Mouse (Mus musculus): ENCODE results near the gene Sstr5. TPM values are rescaled to one million over a fixed set of nuclear protein-coding genes. Genes with fewer than 3 reads are reported as not detected.
A peak's percentile ranks its signal among the peaks of the same experiment; 100 is the strongest.

The Sstr5 gene
- polyA plus RNA-seq, 1 experiment, result not detected

- no peaks in the 10 kb centered on the region for H3K36me3 ChIP-seq (replicated peaks; ENCODE audit: low read length)
Observed at GRCm38 (mm10) chr17:25514055-25514454, 17.0 kb upstream of the Sstr5 start.

GRCm38 (mm10) chr17:25511876-25512275, 14.8 kb upstream of the Sstr5 start:
- Histone ChIP-seq H3K9me3 (peaks cover 18% of the 10 kb centered on the region), H3K4me3 (replicated peaks) (no peak overlapping the region), H3K27me3 (replicated peaks) (peaks cover 83% of the 10 kb centered on the region), H3K4me1 (peaks cover 16% of the 10 kb centered on the region), H3K36me3 (replicated peaks; ENCODE audit: low read length) (no peaks in the 10 kb centered on the region)
- TF ChIP-seq GATA1 (IDR thresholded peaks at IDR 0.05; ENCODE audit: borderline replicate concordance, low read length) (no peak), FLI1 (IDR thresholded peaks at IDR 0.05; ENCODE audit: low read length) (no peak)

More at GRCm38 (mm10) chr17:25514055-25514454, 17.0 kb upstream of the Sstr5 start:
- TF ChIP-seq FLI1 (IDR thresholded peaks at IDR 0.05; ENCODE audit: low read length) (no peak), GATA1 (IDR thresholded peaks at IDR 0.05; ENCODE audit: borderline replicate concordance, low read length) (no peak)
- Histone ChIP-seq H3K9me3 (peaks cover 18% of the 10 kb centered on the region), H3K4me1 (peaks cover 16% of the 10 kb centered on the region), H3K27me3 (replicated peaks) (peaks cover 87% of the 10 kb centered on the region), H3K4me3 (replicated peaks) (peak overlapping the region; percentile 11)

GRCm38 (mm10) chr17:25510074-25510830, 13.2 kb upstream of the Sstr5 start:
- peaks cover 18% of the 10 kb centered on the region for H3K9me3 ChIP-seq
- no peak overlapping the region for H3K4me3 ChIP-seq (replicated peaks)
- H3K4me1 ChIP-seq, result peaks cover 10% of the 10 kb centered on the region
- H3K36me3 ChIP-seq (replicated peaks; ENCODE audit: low read length), result no peaks in the 10 kb centered on the region
- no peak for TF ChIP-seq FLI1 (IDR thresholded peaks at IDR 0.05; ENCODE audit: low read length)
- TF ChIP-seq GATA1 (IDR thresholded peaks at IDR 0.05; ENCODE audit: borderline replicate concordance, low read length), result no peak
- peaks cover 83% of the 10 kb centered on the region for H3K27me3 ChIP-seq (replicated peaks)

- Histone ChIP-seq H3K27me3 (replicated peaks) (peaks cover 88% of the 10 kb centered on the region), H3K9me3 (peaks cover 7% of the 10 kb centered on the region), H3K4me1 (peaks cover 6% of the 10 kb centered on the region), H3K4me3 (replicated peaks) (no peak overlapping the region), H3K36me3 (replicated peaks; ENCODE audit: low read length) (no peaks in the 10 kb centered on the region)
- no peak for TF ChIP-seq FLI1 (IDR thresholded peaks at IDR 0.05; ENCODE audit: low read length)
- TF ChIP-seq GATA1 (IDR thresholded peaks at IDR 0.05; ENCODE audit: borderline replicate concordance, low read length), result no peak
Observed at GRCm38 (mm10) chr17:25508860-25509577, 11.9 kb upstream of the Sstr5 start.

- TF ChIP-seq GATA1 (IDR thresholded peaks at IDR 0.05; ENCODE audit: borderline replicate concordance, low read length), result no peak
- TF ChIP-seq FLI1 (IDR thresholded peaks at IDR 0.05; ENCODE audit: low read length), result no peak
- Histone ChIP-seq H3K4me1 (peaks cover 5% of the 10 kb centered on the region), H3K9me3 (no peaks in the 10 kb centered on the region), H3K4me3 (replicated peaks) (no peak overlapping the region), H3K27me3 (replicated peaks) (peaks cover 94% of the 10 kb centered on the region), H3K36me3 (replicated peaks; ENCODE audit: low read length) (no peaks in the 10 kb centered on the region)
Observed at GRCm38 (mm10) chr17:25507799-25508198, 10.7 kb upstream of the Sstr5 start.

- H3K4me1 ChIP-seq, result peaks cover 19% of the 10 kb centered on the region
- no peak overlapping the region for H3K4me3 ChIP-seq (replicated peaks)
- no peaks in the 10 kb centered on the region for H3K9me3 ChIP-seq
- no peaks in the 10 kb centered on the region for H3K36me3 ChIP-seq (replicated peaks; ENCODE audit: low read length)
- peaks cover 91% of the 10 kb centered on the region for H3K27me3 ChIP-seq (replicated peaks)
- TF ChIP-seq GATA1 (IDR thresholded peaks at IDR 0.05; ENCODE audit: borderline replicate concordance, low read length), result no peak
- TF ChIP-seq FLI1 (IDR thresholded peaks at IDR 0.05; ENCODE audit: low read length), result no peak
Observed at GRCm38 (mm10) chr17:25502599-25502998, 5.5 kb upstream of the Sstr5 start.

- no peaks in the 10 kb centered on the region for H3K9me3 ChIP-seq
- TF ChIP-seq GATA1 (IDR thresholded peaks at IDR 0.05; ENCODE audit: borderline replicate concordance, low read length) (no peak), FLI1 (IDR thresholded peaks at IDR 0.05; ENCODE audit: low read length) (no peak)
- peaks cover 96% of the 10 kb centered on the region for H3K27me3 ChIP-seq (replicated peaks)
Observed at GRCm38 (mm10) chr17:25482092-25482491, 15.0 kb downstream of the Sstr5 start.

GRCm38 (mm10) chr17:25480820-25481219, 16.3 kb downstream of the Sstr5 start:
- H3K4me1 ChIP-seq, result no peaks in the 10 kb centered on the region
- H3K27me3 ChIP-seq (replicated peaks), result peaks cover 97% of the 10 kb centered on the region
- H3K9me3 ChIP-seq, result no peaks in the 10 kb centered on the region

More at GRCm38 (mm10) chr17:25482092-25482491, 15.0 kb downstream of the Sstr5 start:
- Histone ChIP-seq H3K36me3 (replicated peaks; ENCODE audit: low read length) (no peaks in the 10 kb centered on the region), H3K4me3 (replicated peaks) (no peak overlapping the region), H3K4me1 (no peaks in the 10 kb centered on the region)

GRCm38 (mm10) chr17:25480152-25480551, 16.9 kb downstream of the Sstr5 start:
- Histone ChIP-seq H3K4me3 (replicated peaks) (no peak overlapping the region), H3K27me3 (replicated peaks) (peaks cover 97% of the 10 kb centered on the region), H3K4me1 (no peaks in the 10 kb centered on the region; the same call in 1 of the 2 replicates), H3K9me3 (no peaks in the 10 kb centered on the region), H3K36me3 (replicated peaks; ENCODE audit: low read length) (no peaks in the 10 kb centered on the region)
- TF ChIP-seq GATA1 (IDR thresholded peaks at IDR 0.05; ENCODE audit: borderline replicate concordance, low read length) (no peak), FLI1 (IDR thresholded peaks at IDR 0.05; ENCODE audit: low read length) (no peak)

More at GRCm38 (mm10) chr17:25480820-25481219, 16.3 kb downstream of the Sstr5 start:
- TF ChIP-seq FLI1 (IDR thresholded peaks at IDR 0.05; ENCODE audit: low read length) (no peak), GATA1 (IDR thresholded peaks at IDR 0.05; ENCODE audit: borderline replicate concordance, low read length) (no peak)
- H3K4me3 ChIP-seq (replicated peaks), result no peak overlapping the region
- no peaks in the 10 kb centered on the region for H3K36me3 ChIP-seq (replicated peaks; ENCODE audit: low read length)

Data from megakaryocyte, embryonic 14.5 days (primary cell).